Mouse (Mus musculus): Measurements from ENCODE around the gene Gnas. TPM values are rescaled to one million over a fixed set of nuclear protein-coding genes. Genes with fewer than 3 reads are reported as not detected.
"Not testable (repeated sequence)": the region's sequence is repeated elsewhere in the genome, so short reads cannot be mapped to it uniquely, and the experiment has no call there.

The Gnas gene
- polyA plus RNA-seq, 1 experiment from 2014 or later: 1,406 TPM

- no peaks in the 10 kb centered on the region for H3K9me3 ChIP-seq (ENCODE audit: control insufficient read depth, low read length)
- H3K4me1 ChIP-seq (ENCODE audit: control insufficient read depth, insufficient read depth, low read length): peaks cover 12% of the 10 kb centered on the region
- WGBS: 44% methylated on average over 1 of the region's 1 CpGs
- DNase-seq (ENCODE audit: low spot score): no peak
- H3K9ac ChIP-seq (ENCODE audit: low read length): no peak overlapping the region
- peak overlapping the region; percentile 18; the same call in 1 of the 2 replicates for H3K4me2 ChIP-seq (ENCODE audit: low read depth, severe bottlenecking)
- H3K4me3 ChIP-seq (ENCODE audit: low read depth, low read length): no peak overlapping the region
- ATAC-seq (ENCODE audit: insufficient number of reproducible peaks, low FRiP score, low TSS enrichment, low read depth): no peak
- H3K36me3 ChIP-seq (ENCODE audit: control insufficient read depth, insufficient read depth, low read length): peaks cover 25% of the 10 kb centered on the region
- H3K27me3 ChIP-seq (ENCODE audit: control insufficient read depth, insufficient read depth, low read length): no peaks in the 10 kb centered on the region
- H3K27ac ChIP-seq (replicated peaks; ENCODE audit: low read depth, low read length): peak overlapping the region; percentile 45; the same call in 1 of the 2 replicates
Measured at GRCm38 (mm10) chr2:174343566-174343965, 59.4 kb downstream of the Gnas start.

- H3K36me3 ChIP-seq (ENCODE audit: control insufficient read depth, insufficient read depth, low read length): peaks cover 25% of the 10 kb centered on the region
Measured at GRCm38 (mm10) chr2:174344003-174344655, 60.0 kb downstream of the Gnas start.

GRCm38 (mm10) chr2:174344996-174345395 is 60.9 kb downstream of the Gnas start:
- H3K4me1 ChIP-seq (ENCODE audit: control insufficient read depth, insufficient read depth, low read length): peaks cover 10% of the 10 kb centered on the region
- no peak overlapping the region for H3K4me2 ChIP-seq (ENCODE audit: low read depth, severe bottlenecking)
- DNase-seq (ENCODE audit: low spot score) (no peak), ATAC-seq (ENCODE audit: insufficient number of reproducible peaks, low FRiP score, low TSS enrichment, low read depth) (no peak)
- peaks cover 25% of the 10 kb centered on the region for H3K36me3 ChIP-seq (ENCODE audit: control insufficient read depth, insufficient read depth, low read length)
- H3K9ac ChIP-seq (ENCODE audit: low read length): no peak overlapping the region
- no peak overlapping the region for H3K4me3 ChIP-seq (ENCODE audit: low read depth, low read length)
- WGBS: 97% methylated on average over 16 of the region's 16 CpGs
- H3K27me3 ChIP-seq (ENCODE audit: control insufficient read depth, insufficient read depth, low read length): no peaks in the 10 kb centered on the region
- H3K27ac ChIP-seq (replicated peaks; ENCODE audit: low read depth, low read length): no peak overlapping the region
- H3K9me3 ChIP-seq (ENCODE audit: control insufficient read depth, low read length): no peaks in the 10 kb centered on the region

More at GRCm38 (mm10) chr2:174344003-174344655, 60.0 kb downstream of the Gnas start:
- Histone ChIP-seq H3K27ac (replicated peaks; ENCODE audit: low read depth, low read length) (peak overlapping the region; percentile 45; the same call in 1 of the 2 replicates), H3K27me3 (ENCODE audit: control insufficient read depth, insufficient read depth, low read length) (no peaks in the 10 kb centered on the region), H3K9ac (ENCODE audit: low read length) (no peak overlapping the region), H3K4me1 (ENCODE audit: control insufficient read depth, insufficient read depth, low read length) (peaks cover 10% of the 10 kb centered on the region), H3K4me3 (ENCODE audit: low read depth, low read length) (no peak overlapping the region), H3K4me2 (ENCODE audit: low read depth, severe bottlenecking) (peak overlapping the region; percentile 18; the same call in 1 of the 2 replicates), H3K9me3 (ENCODE audit: control insufficient read depth, low read length) (no peaks in the 10 kb centered on the region)
- ATAC-seq (ENCODE audit: insufficient number of reproducible peaks, low FRiP score, low TSS enrichment, low read depth) (peak; percentile 71), DNase-seq (ENCODE audit: low spot score) (peak; percentile 75)
- WGBS: 11% methylated on average over 3 of the region's 3 CpGs

- DNase-seq (ENCODE audit: low spot score) (no peak), ATAC-seq (ENCODE audit: insufficient number of reproducible peaks, low FRiP score, low TSS enrichment, low read depth) (no peak)
- H3K4me1 ChIP-seq (ENCODE audit: control insufficient read depth, insufficient read depth, low read length): peaks cover 10% of the 10 kb centered on the region
- no peaks in the 10 kb centered on the region for H3K9me3 ChIP-seq (ENCODE audit: control insufficient read depth, low read length)
- H3K9ac ChIP-seq (ENCODE audit: low read length): no peak within 1 kb of the TSS
- no peak within 1 kb of the TSS for H3K4me3 ChIP-seq (ENCODE audit: low read depth, low read length)
- 96% methylated on average over 5 of the region's 5 CpGs for WGBS
- H3K4me2 ChIP-seq (ENCODE audit: low read depth, severe bottlenecking): no peak within 1 kb of the TSS
- H3K27ac ChIP-seq (replicated peaks; ENCODE audit: low read depth, low read length): no peak within 1 kb of the TSS
- no peaks in the 10 kb centered on the region for H3K27me3 ChIP-seq (ENCODE audit: control insufficient read depth, insufficient read depth, low read length)
- H3K36me3 ChIP-seq (ENCODE audit: control insufficient read depth, insufficient read depth, low read length): peaks cover 25% of the 10 kb centered on the region
Measured at GRCm38 (mm10) chr2:174346612-174346998, 62.5 kb downstream of the Gnas start, which contains the start of gene Gm20721. Gene Gm20721 (minus strand): TSS chr2:174346712.

- H3K27me3 ChIP-seq (ENCODE audit: control insufficient read depth, insufficient read depth, low read length); DNase-seq (ENCODE audit: low spot score); H3K4me3 ChIP-seq (ENCODE audit: low read depth, low read length); H3K9ac ChIP-seq (ENCODE audit: low read length); H3K27ac ChIP-seq (replicated peaks; ENCODE audit: low read depth, low read length); H3K4me2 ChIP-seq (ENCODE audit: low read depth, severe bottlenecking); H3K9me3 ChIP-seq (ENCODE audit: control insufficient read depth, low read length); ATAC-seq (ENCODE audit: insufficient number of reproducible peaks, low FRiP score, low TSS enrichment, low read depth): not testable (repeated sequence)
- Histone ChIP-seq H3K36me3 (ENCODE audit: control insufficient read depth, insufficient read depth, low read length) (peaks cover 22% of the 10 kb centered on the region), H3K4me1 (ENCODE audit: control insufficient read depth, insufficient read depth, low read length) (peaks cover 10% of the 10 kb centered on the region)
- WGBS: 98% methylated on average over 2 of the region's 2 CpGs
Measured at GRCm38 (mm10) chr2:174346999-174347668, 63.0 kb downstream of the Gnas start.

- WGBS: 81% methylated on average over 4 of the region's 4 CpGs
- H3K4me2 ChIP-seq (ENCODE audit: low read depth, severe bottlenecking): no peak overlapping the region
- no peak overlapping the region for H3K27ac ChIP-seq (replicated peaks; ENCODE audit: low read depth, low read length)
- ATAC-seq (ENCODE audit: insufficient number of reproducible peaks, low FRiP score, low TSS enrichment, low read depth) (no peak), DNase-seq (ENCODE audit: low spot score) (peak; percentile 4)
- no peaks in the 10 kb centered on the region for H3K36me3 ChIP-seq (ENCODE audit: control insufficient read depth, insufficient read depth, low read length)
- H3K27me3 ChIP-seq (ENCODE audit: control insufficient read depth, insufficient read depth, low read length): no peaks in the 10 kb centered on the region
- H3K4me3 ChIP-seq (ENCODE audit: low read depth, low read length): no peak overlapping the region
- H3K9me3 ChIP-seq (ENCODE audit: control insufficient read depth, low read length): no peaks in the 10 kb centered on the region
- H3K9ac ChIP-seq (ENCODE audit: low read length): no peak overlapping the region
- H3K4me1 ChIP-seq (ENCODE audit: control insufficient read depth, insufficient read depth, low read length): no peaks in the 10 kb centered on the region
Measured at GRCm38 (mm10) chr2:174358516-174358915, 74.4 kb downstream of the Gnas start.

GRCm38 (mm10) chr2:174359656-174360055 is 75.5 kb downstream of the Gnas start:
- no peak overlapping the region for H3K27ac ChIP-seq (replicated peaks; ENCODE audit: low read depth, low read length)
- H3K27me3 ChIP-seq (ENCODE audit: control insufficient read depth, insufficient read depth, low read length): no peaks in the 10 kb centered on the region
- WGBS: 80% methylated on average over 4 of the region's 4 CpGs
- H3K4me2 ChIP-seq (ENCODE audit: low read depth, severe bottlenecking): no peak overlapping the region
- DNase-seq (ENCODE audit: low spot score) (peak; percentile 15), ATAC-seq (ENCODE audit: insufficient number of reproducible peaks, low FRiP score, low TSS enrichment, low read depth) (no peak)
- no peak overlapping the region for H3K9ac ChIP-seq (ENCODE audit: low read length)
- no peaks in the 10 kb centered on the region for H3K9me3 ChIP-seq (ENCODE audit: control insufficient read depth, low read length)
- no peak overlapping the region for H3K4me3 ChIP-seq (ENCODE audit: low read depth, low read length)
- no peaks in the 10 kb centered on the region for H3K4me1 ChIP-seq (ENCODE audit: control insufficient read depth, insufficient read depth, low read length)
- H3K36me3 ChIP-seq (ENCODE audit: control insufficient read depth, insufficient read depth, low read length): no peaks in the 10 kb centered on the region

- ATAC-seq (ENCODE audit: insufficient number of reproducible peaks, low FRiP score, low TSS enrichment, low read depth) (no peak), DNase-seq (ENCODE audit: low spot score) (no peak)
- H3K9ac ChIP-seq (ENCODE audit: low read length): no peak overlapping the region
- H3K4me1 ChIP-seq (ENCODE audit: control insufficient read depth, insufficient read depth, low read length): no peaks in the 10 kb centered on the region
- no peaks in the 10 kb centered on the region for H3K9me3 ChIP-seq (ENCODE audit: control insufficient read depth, low read length)
- H3K36me3 ChIP-seq (ENCODE audit: control insufficient read depth, insufficient read depth, low read length): no peaks in the 10 kb centered on the region
- no peaks in the 10 kb centered on the region for H3K27me3 ChIP-seq (ENCODE audit: control insufficient read depth, insufficient read depth, low read length)
- no peak overlapping the region for H3K4me2 ChIP-seq (ENCODE audit: low read depth, severe bottlenecking)
- WGBS: 82% methylated on average over 10 of the region's 10 CpGs
- H3K27ac ChIP-seq (replicated peaks; ENCODE audit: low read depth, low read length): no peak overlapping the region
- no peak overlapping the region for H3K4me3 ChIP-seq (ENCODE audit: low read depth, low read length)
Measured at GRCm38 (mm10) chr2:174366571-174366970, 82.5 kb downstream of the Gnas start.
